Mouse (Mus musculus) E14TG2a.4 (cell line): ENCODE measurements around the gene Npas4.
"Not testable (repeated sequence)": the region's sequence is repeated elsewhere in the genome, so short reads cannot be mapped to it uniquely, and the experiment has no call there.

ENCODE experiments used
- H3K27me3 ChIP-seq: 2 replicates; pipeline ENCODE4 v1.6.1; 2014; ENCODE audit warnings: low read length, control low read depth; ENCODE audit not compliant: insufficient read depth
- H3K36me3 ChIP-seq: 2 replicates; pipeline ENCODE4 v1.6.1; 2014; ENCODE audit warnings: low read length, control low read depth; ENCODE audit not compliant: insufficient read depth
- H3K4me1 ChIP-seq: replicated peaks from 2 replicates; pipeline ENCODE4 v1.6.1; 2014; ENCODE audit warnings: low read depth, low read length, control low read depth
- H3K4me3 ChIP-seq: replicated peaks from 2 replicates; pipeline ENCODE4 v1.5.1; 2014; ENCODE audit warnings: mild to moderate bottlenecking, low read length
- H3K9me3 ChIP-seq: 2 replicates; pipeline ENCODE4 v1.6.1; 2014; ENCODE audit warnings: low read length, control low read depth
- CTCF ChIP-seq: conservative IDR thresholded peaks from 2 replicates; pipeline ENCODE4 v1.5.1; 2014; ENCODE audit warnings: low read length
- NANOG ChIP-seq: IDR thresholded peaks from 2 replicates; pipeline ENCODE4 v1.6.1; 2014; ENCODE audit warnings: borderline replicate concordance, low read length, mixed read lengths
- POU5F1 ChIP-seq: IDR thresholded peaks from 2 replicates; pipeline ENCODE4 v1.6.1; 2014; ENCODE audit warnings: low read length, borderline replicate concordance

Gene Npas4

GRCm38 (mm10) chr19:4989434-4990255 is 471 bp downstream of the Npas4 start:
- H3K36me3 ChIP-seq = no peaks in the 10 kb centered on the region
- no peaks in the 10 kb centered on the region for H3K9me3 ChIP-seq
- TF ChIP-seq NANOG (no peak), CTCF (no peak), POU5F1 (no peak)
- peaks cover 98% of the 10 kb centered on the region for H3K27me3 ChIP-seq
- peak overlapping the region; percentile 77 for H3K4me3 ChIP-seq
- H3K4me1 ChIP-seq = peaks cover 42% of the 10 kb centered on the region

- Histone ChIP-seq H3K9me3 (no peaks in the 10 kb centered on the region), H3K36me3 (no peaks in the 10 kb centered on the region), H3K27me3 (peaks cover 98% of the 10 kb centered on the region), H3K4me3 (peak overlapping the region; percentile 77; the same call in 1 of the 2 replicates), H3K4me1 (peaks cover 48% of the 10 kb centered on the region)
- TF ChIP-seq NANOG (no peak), POU5F1 (no peak), CTCF (no peak)
Measured at GRCm38 (mm10) chr19:4989013-4989412, 1.1 kb downstream of the Npas4 start.

GRCm38 (mm10) chr19:4981767-4982166 is 8.3 kb downstream of the Npas4 start:
- H3K36me3 ChIP-seq = no peaks in the 10 kb centered on the region

GRCm38 (mm10) chr19:4968236-4968635 is 21.9 kb downstream of the Npas4 start:
- TF ChIP-seq NANOG (no peak), CTCF (peak; percentile 75), POU5F1 (no peak)
- Histone ChIP-seq H3K9me3 (no peaks in the 10 kb centered on the region), H3K27me3 (no peaks in the 10 kb centered on the region), H3K36me3 (peaks cover 34% of the 10 kb centered on the region), H3K4me3 (peak overlapping the region; percentile 55), H3K4me1 (peaks cover 17% of the 10 kb centered on the region)

More at GRCm38 (mm10) chr19:4981767-4982166, 8.3 kb downstream of the Npas4 start:
- Histone ChIP-seq H3K27me3 (peaks cover 42% of the 10 kb centered on the region), H3K4me1 (peaks cover 30% of the 10 kb centered on the region), H3K4me3 (no peak overlapping the region), H3K9me3 (no peaks in the 10 kb centered on the region)
- TF ChIP-seq NANOG (no peak), POU5F1 (no peak), CTCF (peak; percentile 92)

GRCm38 (mm10) chr19:4961928-4962601 is 28.1 kb downstream of the Npas4 start, which contains the start of gene Mrpl11:
Gene Mrpl11, plus strand, starts transcription at chr19:4962147.
- H3K9me3 ChIP-seq = peaks cover 19% of the 10 kb centered on the region
- H3K36me3 ChIP-seq = peaks cover 34% of the 10 kb centered on the region
- TF ChIP-seq CTCF = peak; percentile 52
- no peak for TF ChIP-seq NANOG
- H3K4me3 ChIP-seq = peak within 1 kb of the TSS; percentile 94
- H3K27me3 ChIP-seq = peaks cover 12% of the 10 kb centered on the region; the same call in 1 of the 2 replicates
- peaks cover 19% of the 10 kb centered on the region for H3K4me1 ChIP-seq

- Histone ChIP-seq H3K4me1 (peaks cover 33% of the 10 kb centered on the region), H3K9me3 (peaks cover 29% of the 10 kb centered on the region)
- H3K27me3 ChIP-seq, H3K36me3 ChIP-seq, H3K4me3 ChIP-seq: not testable (repeated sequence)
Measured at GRCm38 (mm10) chr19:4948641-4949040, 41.5 kb downstream of the Npas4 start.

GRCm38 (mm10) chr19:4945540-4945939 is 44.6 kb downstream of the Npas4 start:
- TF ChIP-seq NANOG (no peak), POU5F1 (no peak), CTCF (no peak)
- H3K36me3 ChIP-seq = no peaks in the 10 kb centered on the region
- peaks cover 51% of the 10 kb centered on the region for H3K4me1 ChIP-seq
- H3K4me3 ChIP-seq = peak overlapping the region; percentile 60
- peaks cover 13% of the 10 kb centered on the region for H3K27me3 ChIP-seq
- H3K9me3 ChIP-seq = peaks cover 29% of the 10 kb centered on the region

- Histone ChIP-seq H3K4me3 (peak overlapping the region; percentile 82), H3K36me3 (no peaks in the 10 kb centered on the region), H3K27me3 (peaks cover 20% of the 10 kb centered on the region), H3K4me1 (peaks cover 53% of the 10 kb centered on the region), H3K9me3 (peaks cover 12% of the 10 kb centered on the region)
- TF ChIP-seq NANOG (no peak), CTCF (no peak), POU5F1 (no peak)
Measured at GRCm38 (mm10) chr19:4943253-4943588, 46.9 kb downstream of the Npas4 start.
